Mouse (Mus musculus) kidney, postnatal 4 days (tissue): Measurements from ENCODE around the gene Tmem200b.

Experiments
- DNase-seq, 2 experiments: peaks; one replicate each; pipeline ENCODE4 v3.0.0; 2021; ENCODE audit warnings: mixed read lengths in 2 of 2

Gene Tmem200b

GRCm38 (mm10) chr4:131921461-131922346 lies at the start of gene Tmem200b:
Gene Tmem200b (plus strand): TSS chr4:131921771.
- DNase-seq = peak; percentile 58 to 71

- DNase-seq = no peak
Measured at GRCm38 (mm10) chr4:131872672-131873292, 48.8 kb upstream of the Tmem200b start.

GRCm38 (mm10) chr4:131873293-131874168 lies 48.0 kb upstream of the Tmem200b start, which contains the start of gene Srsf4:
Gene Srsf4 (plus strand): TSS chr4:131873617.
- DNase-seq = peak; percentile 96 to 98

- DNase-seq = no peak
Measured at GRCm38 (mm10) chr4:131874169-131874536, 47.4 kb upstream of the Tmem200b start.

- no peak for DNase-seq
Measured at GRCm38 (mm10) chr4:131874567-131874966, 47.0 kb upstream of the Tmem200b start.

GRCm38 (mm10) chr4:131875242-131875641 lies 46.3 kb upstream of the Tmem200b start:
- no peak for DNase-seq

- no peak for DNase-seq
Measured at GRCm38 (mm10) chr4:131876836-131877235, 44.7 kb upstream of the Tmem200b start.

GRCm38 (mm10) chr4:131879692-131880091 lies 41.9 kb upstream of the Tmem200b start:
- no peak for DNase-seq

GRCm38 (mm10) chr4:131881306-131881705 lies 40.3 kb upstream of the Tmem200b start:
- DNase-seq = no peak

GRCm38 (mm10) chr4:131883571-131883970 lies 38.0 kb upstream of the Tmem200b start:
- DNase-seq = no peak

GRCm38 (mm10) chr4:131885376-131885775 lies 36.2 kb upstream of the Tmem200b start:
- DNase-seq = no peak

- DNase-seq = no peak
Measured at GRCm38 (mm10) chr4:131888564-131888963, 33.0 kb upstream of the Tmem200b start.

GRCm38 (mm10) chr4:131890692-131891091 lies 30.9 kb upstream of the Tmem200b start:
- no peak for DNase-seq

- no peak for DNase-seq
Measured at GRCm38 (mm10) chr4:131897109-131897508, 24.5 kb upstream of the Tmem200b start.

GRCm38 (mm10) chr4:131897787-131898186 lies 23.8 kb upstream of the Tmem200b start:
- DNase-seq = peak in 1 of 2 experiments; percentile 36

- no peak for DNase-seq
Measured at GRCm38 (mm10) chr4:131898503-131899179, 22.9 kb upstream of the Tmem200b start.

GRCm38 (mm10) chr4:131899180-131899554 lies 22.4 kb upstream of the Tmem200b start:
- DNase-seq = no peak

GRCm38 (mm10) chr4:131901090-131901489 lies 20.5 kb upstream of the Tmem200b start:
- no peak for DNase-seq

- peak; percentile 77 to 81 for DNase-seq
Measured at GRCm38 (mm10) chr4:131904478-131904877, 17.1 kb upstream of the Tmem200b start.

GRCm38 (mm10) chr4:131906423-131906822 lies 15.1 kb upstream of the Tmem200b start:
- DNase-seq = no peak

GRCm38 (mm10) chr4:131907912-131908311 lies 13.7 kb upstream of the Tmem200b start:
- peak in 1 of 2 experiments; percentile 51 for DNase-seq

GRCm38 (mm10) chr4:131910237-131910994 lies 11.2 kb upstream of the Tmem200b start:
- peak; percentile 46 to 62 for DNase-seq
